In genomic region chr6:72533555-72533954, GRCm38 (mm10) we compare ENCODE assay signal across 11 mouse cellular contexts. TPM values are rescaled to one million over a fixed set of nuclear protein-coding genes. Genes with fewer than 3 reads are reported as not detected.
DNase-seq lines count a peak whose midpoint lies in the region; ATAC-seq lines count a peak whose summit lies in the region.
"Not testable (repeated sequence)": the region's sequence is repeated elsewhere in the genome, so short reads cannot be mapped to it uniquely, and the experiment has no call there.
"Had no signal": no experiment of that assay in that cellular context is flagged by ENCODE, and none has a peak within 500 bp of the region (broad histone marks: within the 10 kb centered on the region; RNA-seq: fewer than 3 reads in every experiment).

No protein-coding gene starts in this region.

- H3K4me2 ChIP-seq in embryonic facial prominence, embryonic 11.5 days (ENCODE audit: low read depth, low read length); forebrain, embryonic 13.5 days; heart, embryonic 16.5 days (ENCODE audit: low read depth, low read length); hindbrain, embryonic 14.5 days (replicated peaks); kidney, embryonic 15.5 days; limb, embryonic 12.5 days; midbrain, embryonic 11.5 days; stomach, embryonic 15.5 days: not testable (repeated sequence)

- 32% methylated on average over 1 of the region's 1 CpGs for WGBS in embryonic facial prominence, embryonic 11.5 days
- WGBS in forebrain, embryonic 13.5 days, result 54% methylated on average over 1 of the region's 1 CpGs
- 35% methylated on average over 1 of the region's 1 CpGs for WGBS in heart, embryonic 16.5 days
- WGBS in hindbrain, embryonic 14.5 days, result 45% methylated on average over 1 of the region's 1 CpGs
- 35% methylated on average over 1 of the region's 1 CpGs for WGBS in kidney, embryonic 15.5 days
- WGBS in limb, embryonic 12.5 days, result 30% methylated on average over 1 of the region's 1 CpGs
- WGBS in midbrain, embryonic 11.5 days, result 59% methylated on average over 1 of the region's 1 CpGs
- 20% methylated on average over 1 of the region's 1 CpGs for WGBS in stomach, embryonic 15.5 days

- not testable (repeated sequence) for H3K27ac ChIP-seq in embryonic facial prominence, embryonic 11.5 days (replicated peaks; ENCODE audit: low read depth, low read length); forebrain, embryonic 13.5 days; midbrain, embryonic 11.5 days (ENCODE audit: low read depth, low read length); stomach, embryonic 15.5 days
- peak overlapping the region; percentile 51; the same call in 1 of the 2 replicates for H3K27ac ChIP-seq in heart, embryonic 16.5 days (ENCODE audit: low read length)
- H3K27ac ChIP-seq in hindbrain, embryonic 14.5 days, result 0 out of 2 replicates have a peak overlapping the region, but pooled peaks have one; percentile 11
- H3K27ac ChIP-seq in kidney, embryonic 15.5 days, result 0 out of 2 replicates have a peak overlapping the region, but pooled peaks have one; percentile 51
- H3K27ac ChIP-seq in limb, embryonic 12.5 days, result peak overlapping the region; percentile 71

- not testable (repeated sequence) for ATAC-seq in embryonic facial prominence, embryonic 11.5 days (replicated peaks; ENCODE audit: insufficient number of reproducible peaks, low FRiP score, low TSS enrichment, low read depth); hindbrain, embryonic 14.5 days (ENCODE audit: low FRiP score); limb, embryonic 12.5 days (ENCODE audit: insufficient number of reproducible peaks, insufficient read depth, low FRiP score, low TSS enrichment, low read depth)
- ATAC-seq in forebrain, embryonic 13.5 days, result peak; percentile 28; the same call in 1 of the 2 replicates
- peak; percentile 47 for ATAC-seq in heart, embryonic 16.5 days (replicated peaks; ENCODE audit: extremely low read depth, insufficient read depth, low FRiP score)
- peak; percentile 59 for ATAC-seq in kidney, embryonic 15.5 days (replicated peaks; ENCODE audit: low FRiP score)
- ATAC-seq in midbrain, embryonic 11.5 days (ENCODE audit: low FRiP score), result peak; percentile 10; the same call in 1 of the 2 replicates
- ATAC-seq in stomach, embryonic 15.5 days (ENCODE audit: insufficient read depth, low FRiP score, low read depth), result peak; percentile 66; the same call in 1 of the 2 replicates

- H3K4me1 ChIP-seq in embryonic facial prominence, embryonic 11.5 days (ENCODE audit: control insufficient read depth, insufficient read depth, low read length); midbrain, embryonic 11.5 days (ENCODE audit: control insufficient read depth, insufficient read depth, low read length); stomach, embryonic 15.5 days: not testable (repeated sequence)
- peaks cover 24% of the 10 kb centered on the region for H3K4me1 ChIP-seq in forebrain, embryonic 13.5 days
- H3K4me1 ChIP-seq in heart, embryonic 16.5 days (ENCODE audit: control insufficient read depth, insufficient read depth, low read length), result peaks cover 13% of the 10 kb centered on the region
- H3K4me1 ChIP-seq in hindbrain, embryonic 14.5 days (replicated peaks; ENCODE audit: control insufficient read depth, insufficient read depth, low read length), result peaks cover 14% of the 10 kb centered on the region
- H3K4me1 ChIP-seq in kidney, embryonic 15.5 days, result peaks cover 24% of the 10 kb centered on the region
- peaks cover 26% of the 10 kb centered on the region for H3K4me1 ChIP-seq in limb, embryonic 12.5 days (replicated peaks)

- H3K9me3 ChIP-seq in embryonic facial prominence, embryonic 11.5 days (replicated peaks; ENCODE audit: control insufficient read depth, low read length); forebrain, embryonic 13.5 days (replicated peaks); heart, embryonic 16.5 days (replicated peaks; ENCODE audit: control insufficient read depth, low read length); hindbrain, embryonic 14.5 days (ENCODE audit: control insufficient read depth, low read length); kidney, embryonic 15.5 days (replicated peaks); limb, embryonic 12.5 days; midbrain, embryonic 11.5 days (ENCODE audit: control insufficient read depth, low read length); stomach, embryonic 15.5 days: not testable (repeated sequence)

- H3K4me3 ChIP-seq in embryonic facial prominence, embryonic 11.5 days (ENCODE audit: low read depth, low read length); forebrain, embryonic 13.5 days; heart, embryonic 16.5 days (ENCODE audit: low read length); hindbrain, embryonic 14.5 days (replicated peaks; ENCODE audit: low read length); kidney, embryonic 15.5 days (replicated peaks); limb, embryonic 12.5 days (replicated peaks); midbrain, embryonic 11.5 days (ENCODE audit: low read depth, low read length); stomach, embryonic 15.5 days (replicated peaks): not testable (repeated sequence)

- not testable (repeated sequence) for H3K9ac ChIP-seq in embryonic facial prominence, embryonic 11.5 days (replicated peaks; ENCODE audit: low read length); forebrain, embryonic 13.5 days; heart, embryonic 16.5 days (ENCODE audit: low read length); hindbrain, embryonic 14.5 days; kidney, embryonic 15.5 days; limb, embryonic 12.5 days (replicated peaks); midbrain, embryonic 11.5 days (ENCODE audit: low read length); stomach, embryonic 15.5 days

- DNase-seq in embryonic facial prominence, embryonic 11.5 days (ENCODE audit: low spot score), result peak; percentile 30
- not testable (repeated sequence) for DNase-seq in hindbrain, embryonic 14.5 days (ENCODE audit: low spot score); midbrain, embryonic 11.5 days (ENCODE audit: low spot score, missing footprints)

- not testable (repeated sequence) for H3K27me3 ChIP-seq in embryonic facial prominence, embryonic 11.5 days (ENCODE audit: control insufficient read depth, insufficient read depth, low read length); forebrain, embryonic 13.5 days; heart, embryonic 16.5 days (ENCODE audit: control insufficient read depth, insufficient read depth, low read length); hindbrain, embryonic 14.5 days (ENCODE audit: control insufficient read depth, insufficient read depth, low read length); kidney, embryonic 15.5 days; limb, embryonic 12.5 days; midbrain, embryonic 11.5 days (ENCODE audit: control insufficient read depth, insufficient read depth, low read length); stomach, embryonic 15.5 days (replicated peaks)

- not testable (repeated sequence) for H3K36me3 ChIP-seq in embryonic facial prominence, embryonic 11.5 days (replicated peaks; ENCODE audit: control insufficient read depth, insufficient read depth, low read depth, low read length); forebrain, embryonic 13.5 days (ENCODE audit: poor library complexity, severe bottlenecking); heart, embryonic 16.5 days (ENCODE audit: control insufficient read depth, insufficient read depth); hindbrain, embryonic 14.5 days (replicated peaks; ENCODE audit: control insufficient read depth, insufficient read depth); kidney, embryonic 15.5 days; limb, embryonic 12.5 days; midbrain, embryonic 11.5 days (ENCODE audit: control insufficient read depth, insufficient read depth, low read length); stomach, embryonic 15.5 days

RNA-seq across cellular contexts. Expression of gene Capg, which starts 10.6 kb away (rescaled TPM):
- polyA plus RNA-seq in embryonic facial prominence, embryonic 11.5 days (2014; fragmentation: Nextera tagmentation; extraction: Ambion mirVana), result 17.5 and 20.8 TPM in 2 replicates
- polyA plus RNA-seq in forebrain, embryonic 13.5 days (2015; fragmentation: Nextera tagmentation; extraction: Ambion mirVana), result 4.7 and 4.8 TPM in 2 replicates
- polyA plus RNA-seq in heart, embryonic 16.5 days (2015; fragmentation: Nextera tagmentation; extraction: Ambion mirVana), result 32.3 and 32.8 TPM in 2 replicates
- 8.1 and 10.3 TPM in 2 replicates for polyA plus RNA-seq in hindbrain, embryonic 14.5 days (2014; fragmentation: Nextera tagmentation; extraction: Ambion mirVana)
- polyA plus RNA-seq in kidney, embryonic 15.5 days (2015; fragmentation: Nextera tagmentation; extraction: Ambion mirVana), result 68.4 and 70.7 TPM in 2 replicates
- 26.2 and 27.4 TPM in 2 replicates for polyA plus RNA-seq in limb, embryonic 12.5 days (2016; fragmentation: Nextera tagmentation; extraction: Ambion mirVana)
- polyA plus RNA-seq in midbrain, embryonic 11.5 days (2014; fragmentation: Nextera tagmentation; extraction: Ambion mirVana), result 6.6 and 8.0 TPM in 2 replicates
- 80.9 and 98.6 TPM in 2 replicates for polyA plus RNA-seq in stomach, embryonic 15.5 days (2015; fragmentation: Nextera tagmentation; extraction: Ambion mirVana)

RNA-seq across cellular contexts. Expression of gene Sh2d6, which starts 12.0 kb away (rescaled TPM):
- not detected in 2 replicates for polyA plus RNA-seq in embryonic facial prominence, embryonic 11.5 days (2014; fragmentation: Nextera tagmentation; extraction: Ambion mirVana)
- polyA plus RNA-seq in forebrain, embryonic 13.5 days (2015; fragmentation: Nextera tagmentation; extraction: Ambion mirVana), result 0.62 and 0.89 TPM in 2 replicates
- polyA plus RNA-seq in heart, embryonic 16.5 days (2015; fragmentation: Nextera tagmentation; extraction: Ambion mirVana), result 0.16 TPM in 1 of 2 replicates, not detected in the other
- polyA plus RNA-seq in hindbrain, embryonic 14.5 days (2014; fragmentation: Nextera tagmentation; extraction: Ambion mirVana), result 0.24 and 0.82 TPM in 2 replicates
- 0.13 and 0.14 TPM in 2 replicates for polyA plus RNA-seq in kidney, embryonic 15.5 days (2015; fragmentation: Nextera tagmentation; extraction: Ambion mirVana)
- 0.18 TPM in 2 replicates for polyA plus RNA-seq in limb, embryonic 12.5 days (2016; fragmentation: Nextera tagmentation; extraction: Ambion mirVana)
- 0.41 TPM in 1 of 2 replicates, not detected in the other for polyA plus RNA-seq in midbrain, embryonic 11.5 days (2014; fragmentation: Nextera tagmentation; extraction: Ambion mirVana)
- 0.18 and 0.22 TPM in 2 replicates for polyA plus RNA-seq in stomach, embryonic 15.5 days (2015; fragmentation: Nextera tagmentation; extraction: Ambion mirVana)
- polyA plus RNA-seq: heart, embryonic 14.5 days; liver, embryonic 11.5 days; neural tube, embryonic 11.5 days had no signal
